Mouse (Mus musculus) ES-E14 (cell line): Measurements from ENCODE around the gene Aco1.

Source experiments
- CHD2 ChIP-seq: IDR thresholded peaks from 2 replicates; pipeline ENCODE4 v1.6.1; 2014; ENCODE audit warnings: mild to moderate bottlenecking, low read depth, low read length, inconsistent platforms
- HCFC1 ChIP-seq: IDR thresholded peaks from 2 replicates; pipeline ENCODE4 v1.6.1; 2012; ENCODE audit warnings: low read length, inconsistent platforms, borderline replicate concordance; ENCODE audit not compliant: insufficient read depth
- MAFK ChIP-seq: IDR thresholded peaks from 2 replicates; pipeline ENCODE4 v1.6.1; 2014; ENCODE audit warnings: mild to moderate bottlenecking, low read depth, low read length, inconsistent platforms; ENCODE audit not compliant: insufficient read depth
- ZC3H11A ChIP-seq: IDR thresholded peaks from 2 replicates; pipeline ENCODE4 v1.6.1; 2012; ENCODE audit warnings: low read depth, mild to moderate bottlenecking, inconsistent platforms, low read length, borderline replicate concordance

DNA sequence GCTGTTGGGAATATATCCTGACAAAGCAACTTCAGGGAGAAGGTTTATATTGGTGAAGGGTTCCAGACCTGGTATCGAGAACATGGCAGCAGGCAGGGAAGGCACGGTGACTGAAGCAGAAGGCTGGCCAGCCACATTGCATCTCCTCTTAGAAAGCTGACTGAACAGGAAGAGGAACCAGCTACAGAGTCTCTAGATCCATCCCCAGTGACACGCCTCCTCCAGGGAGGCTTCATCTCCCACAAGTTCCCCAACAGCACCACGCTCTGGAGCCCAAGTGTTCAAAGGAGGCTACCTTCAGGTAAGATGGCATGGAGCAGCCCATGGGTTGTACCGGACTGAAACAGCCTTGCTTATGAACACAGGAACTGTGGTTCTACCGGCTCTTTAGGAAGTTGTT is 59.3 kb downstream of the Aco1 start:
- no peak for TF ChIP-seq ZC3H11A
- TF ChIP-seq HCFC1: no peak
- TF ChIP-seq CHD2: no peak
- TF ChIP-seq MAFK: no peak
